In genomic region chr6:147043633-147044032, GRCm38 (mm10) we compare ENCODE assay signal across 9 mouse cellular contexts. TPM values are rescaled to one million over a fixed set of nuclear protein-coding genes. Genes with fewer than 3 reads are reported as not detected.
DNase-seq lines count a peak whose midpoint lies in the region; ATAC-seq and TF ChIP-seq lines count a peak whose summit lies in the region.
"Had no signal": no experiment of that assay in that cellular context is flagged by ENCODE, and none has a peak within 500 bp of the region (broad histone marks: within the 10 kb centered on the region; RNA-seq: fewer than 3 reads in every experiment).

No protein-coding gene starts in this region.

- no peaks in the 10 kb centered on the region for H3K9me3 ChIP-seq in erythroblast, embryonic 14.5 days (ENCODE audit: control insufficient read depth, low read length)
- H3K9me3 ChIP-seq in ES-Bruce4 (replicated peaks; ENCODE audit: control insufficient read depth, insufficient read depth, low read length, poor library complexity, severe bottlenecking), result no peaks in the 10 kb centered on the region

- H3K4me3 ChIP-seq in erythroblast, embryonic 14.5 days (replicated peaks), result peak overlapping the region; percentile 97
- peak overlapping the region; percentile 63 for H3K4me3 ChIP-seq in ES-Bruce4 (ENCODE audit: low read depth, low read length)

- H3K36me3 ChIP-seq in erythroblast, embryonic 14.5 days (ENCODE audit: control insufficient read depth), result peaks cover 18% of the 10 kb centered on the region
- H3K36me3 ChIP-seq in ES-Bruce4 (ENCODE audit: control insufficient read depth, insufficient read depth, low read length, poor library complexity, severe bottlenecking), result peaks cover 12% of the 10 kb centered on the region

- H3K27me3 ChIP-seq in erythroblast, embryonic 14.5 days (ENCODE audit: control insufficient read depth), result peaks cover 6% of the 10 kb centered on the region
- no peaks in the 10 kb centered on the region for H3K27me3 ChIP-seq in ES-Bruce4 (ENCODE audit: control insufficient read depth, insufficient read depth, low read length, poor library complexity, severe bottlenecking)

- no peak overlapping the region for H3K27ac ChIP-seq in ES-Bruce4 (ENCODE audit: insufficient read depth, low read length)

- H3K9ac ChIP-seq in ES-Bruce4 (ENCODE audit: low read depth, poor library complexity, severe bottlenecking), result peak overlapping the region; percentile 67

- no peak for TF ChIP-seq POLR2A in ES-Bruce4 (IDR thresholded peaks at IDR 0.05; ENCODE audit: insufficient read depth, low read length)

- no peak for DNase-seq in gastrocnemius, adult 8-10 months (ENCODE audit: low spot score in 2 of 2)
- no peak for DNase-seq in adrenal gland, adult 18-20 months (ENCODE audit: low spot score in 2 of 2)
- DNase-seq in thymus, postnatal 14 days, result no peak
- DNase-seq: kidney, adult 9 months had no signal

- TF ChIP-seq CTCF in ES-Bruce4 (IDR thresholded peaks at IDR 0.05; ENCODE audit: low read depth, low read length), result no peak

- TF ChIP-seq EP300 in ES-Bruce4 (IDR thresholded peaks at IDR 0.05; ENCODE audit: insufficient read depth, low read depth, low read length), result no peak

- H3K4me1 ChIP-seq in erythroblast, embryonic 14.5 days (ENCODE audit: control insufficient read depth), result peaks cover 25% of the 10 kb centered on the region
- no peaks in the 10 kb centered on the region for H3K4me1 ChIP-seq in ES-Bruce4 (ENCODE audit: control insufficient read depth, insufficient read depth, low read length)

- no peak for ATAC-seq in erythroblast, adult 5-6 weeks (replicated peaks; ENCODE audit: low FRiP score, poor library complexity, severe bottlenecking)
- ATAC-seq in granulocyte monocyte progenitor cell, adult 5-6 weeks (replicated peaks; ENCODE audit: poor library complexity, severe bottlenecking), result peak; percentile 52
- ATAC-seq in megakaryocyte progenitor cell, adult 5-6 weeks (replicated peaks; ENCODE audit: poor library complexity), result peak; percentile 21

RNA-seq across cellular contexts. Expression of gene Mrps35, which starts 1.1 kb away (rescaled TPM):
- 0.45 and 1.1 TPM in 2 replicates for polyA plus RNA-seq in erythroblast, embryonic 14.5 days (2012)
- 31.3 and 36.3 TPM in 2 replicates for total RNA-seq in erythroblast, adult 5-6 weeks (2015; ENCODE audit: low replicate concordance)
- total RNA-seq in erythroblast, adult 5-6 weeks (2017; ENCODE audit: low replicate concordance), result 13.2 and 23.9 TPM in 2 replicates
- polyA plus RNA-seq in ES-Bruce4 (2011; ENCODE audit: insufficient read depth, insufficient read length, low read depth, missing spikeins), result 87.6 and 102 TPM in 2 replicates
- 86.0 and 145 TPM in 2 replicates for total RNA-seq in granulocyte monocyte progenitor cell, adult 5-6 weeks (2014; fragmentation: Nextera tagmentation)
- 80.5 and 86.9 TPM in 2 replicates for total RNA-seq in granulocyte monocyte progenitor cell, adult 5-6 weeks (2017)
- total RNA-seq in megakaryocyte progenitor cell, adult 5-6 weeks (2015), result 101 and 103 TPM in 2 replicates
- total RNA-seq in megakaryocyte progenitor cell, adult 5-6 weeks (2017), result 87.8 and 94.0 TPM in 2 replicates
- total RNA-seq in gastrocnemius, adult 8-10 months (2022), result 10 to 100 TPM; 27.0 to 41.8 (median 39.7) TPM
- total RNA-seq in adrenal gland, adult 18-20 months (2021), result 100 to 1,000 TPM in 1 of 2 experiments, 10 to 100 TPM in 1; 80.3 to 102 TPM

RNA-seq across cellular contexts. Expression of gene Rep15, which starts 11.2 kb away (rescaled TPM):
- polyA plus RNA-seq in erythroblast, embryonic 14.5 days (2012), result not detected in 2 replicates
- total RNA-seq in erythroblast, adult 5-6 weeks (2015; ENCODE audit: low replicate concordance), result 0.63 TPM in 1 of 2 replicates, not detected in the other
- total RNA-seq in erythroblast, adult 5-6 weeks (2017; ENCODE audit: low replicate concordance), result 0.28 TPM in 1 of 2 replicates, not detected in the other
- 0.53 and 0.72 TPM in 2 replicates for polyA plus RNA-seq in ES-Bruce4 (2011; ENCODE audit: insufficient read depth, insufficient read length, low read depth, missing spikeins)
- 0.75 and 1.3 TPM in 2 replicates for total RNA-seq in granulocyte monocyte progenitor cell, adult 5-6 weeks (2014; fragmentation: Nextera tagmentation)
- total RNA-seq in granulocyte monocyte progenitor cell, adult 5-6 weeks (2017), result not detected in 2 replicates
- 0.27 TPM in 1 of 2 replicates, not detected in the other for total RNA-seq in megakaryocyte progenitor cell, adult 5-6 weeks (2015)
- total RNA-seq in megakaryocyte progenitor cell, adult 5-6 weeks (2017), result 0.41 TPM in 1 of 2 replicates, not detected in the other
- under 1 TPM; 0.34 to 0.68 (median 0.51) TPM for total RNA-seq in gastrocnemius, adult 8-10 months (2022)
- total RNA-seq in adrenal gland, adult 18-20 months (2021), result under 1 TPM; 0.66 to 0.99 TPM

RNA-seq across cellular contexts. Expression of gene Mansc4, which starts 43.2 kb away (rescaled TPM):
- polyA plus RNA-seq in erythroblast, embryonic 14.5 days (2012), result not detected in 2 replicates
- not detected in 2 replicates for total RNA-seq in erythroblast, adult 5-6 weeks (2015; ENCODE audit: low replicate concordance)
- total RNA-seq in erythroblast, adult 5-6 weeks (2017; ENCODE audit: low replicate concordance), result not detected in 2 replicates
- polyA plus RNA-seq in ES-Bruce4 (2011; ENCODE audit: insufficient read depth, insufficient read length, low read depth, missing spikeins), result not detected in 2 replicates
- total RNA-seq in granulocyte monocyte progenitor cell, adult 5-6 weeks (2014; fragmentation: Nextera tagmentation), result not detected in 2 replicates
- not detected in 2 replicates for total RNA-seq in granulocyte monocyte progenitor cell, adult 5-6 weeks (2017)
- not detected in 2 replicates for total RNA-seq in megakaryocyte progenitor cell, adult 5-6 weeks (2015)
- not detected in 2 replicates for total RNA-seq in megakaryocyte progenitor cell, adult 5-6 weeks (2017)
- total RNA-seq in gastrocnemius, adult 8-10 months (2022), result under 1 TPM in 2 of 4 experiments, not detected in 2; 0.27 to 0.29 TPM
- under 1 TPM in 1 of 2 experiments, not detected in 1; 0.27 TPM for total RNA-seq in adrenal gland, adult 18-20 months (2021)

RNA-seq across cellular contexts. Expression of gene Klhl42, which starts 47.5 kb away (rescaled TPM):
- polyA plus RNA-seq in erythroblast, embryonic 14.5 days (2012), result 0.01 and 0.02 TPM in 2 replicates
- 1.5 and 2.9 TPM in 2 replicates for total RNA-seq in erythroblast, adult 5-6 weeks (2015; ENCODE audit: low replicate concordance)
- 0.98 and 1.2 TPM in 2 replicates for total RNA-seq in erythroblast, adult 5-6 weeks (2017; ENCODE audit: low replicate concordance)
- 18.9 and 22.7 TPM in 2 replicates for polyA plus RNA-seq in ES-Bruce4 (2011; ENCODE audit: insufficient read depth, insufficient read length, low read depth, missing spikeins)
- total RNA-seq in granulocyte monocyte progenitor cell, adult 5-6 weeks (2014; fragmentation: Nextera tagmentation), result 6.5 and 14.0 TPM in 2 replicates
- 5.9 and 7.7 TPM in 2 replicates for total RNA-seq in granulocyte monocyte progenitor cell, adult 5-6 weeks (2017)
- total RNA-seq in megakaryocyte progenitor cell, adult 5-6 weeks (2015), result 8.0 and 9.7 TPM in 2 replicates
- 6.5 and 7.6 TPM in 2 replicates for total RNA-seq in megakaryocyte progenitor cell, adult 5-6 weeks (2017)
- 1 to 10 TPM; 1.2 to 2.0 (median 1.4) TPM for total RNA-seq in gastrocnemius, adult 8-10 months (2022)
- total RNA-seq in adrenal gland, adult 18-20 months (2021), result 10 to 100 TPM; 16.5 to 25.6 TPM
